In the genomic region with DNA sequence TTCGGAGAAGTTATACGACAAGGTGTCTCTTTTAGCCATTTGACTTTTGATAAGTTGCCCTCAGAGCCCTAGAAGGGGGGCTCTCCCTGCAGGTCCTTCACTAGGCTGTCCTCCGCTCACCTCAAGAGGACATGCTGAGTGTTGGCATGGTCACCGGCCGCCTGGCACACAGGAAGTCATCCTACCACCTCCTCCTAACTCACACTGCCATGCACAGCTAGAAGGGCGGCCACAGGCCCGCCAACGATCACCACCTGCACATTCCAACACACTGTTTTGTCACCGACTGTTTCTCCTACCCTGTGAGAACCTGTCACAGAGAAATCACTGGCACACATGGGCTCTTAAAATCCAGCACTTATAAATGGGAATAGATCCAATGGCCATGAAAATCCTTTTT, we compare ENCODE assay signal across 16 mouse cellular contexts.
DNase-seq lines count a peak whose midpoint lies in the region; ATAC-seq lines count a peak whose summit lies in the region.
"Had no signal": no experiment of that assay in that cellular context is flagged by ENCODE, and none has a peak within 500 bp of the region (broad histone marks: within the 10 kb centered on the region; RNA-seq: fewer than 3 reads in every experiment).

No protein-coding gene starts in this region.

- peaks cover 4% of the 10 kb centered on the region; the same call in 1 of the 2 replicates for H3K27me3 ChIP-seq in heart, embryonic 14.5 days (ENCODE audit: control insufficient read depth, insufficient read depth, low read length)
- no peaks in the 10 kb centered on the region for H3K27me3 ChIP-seq in kidney, embryonic 16.5 days (ENCODE audit: insufficient read depth, low read length)

- no peaks in the 10 kb centered on the region for H3K9me3 ChIP-seq in heart, embryonic 14.5 days (ENCODE audit: control insufficient read depth, low read length)
- no peaks in the 10 kb centered on the region for H3K9me3 ChIP-seq in kidney, embryonic 16.5 days (ENCODE audit: low read length)
- H3K9me3 ChIP-seq: embryonic facial prominence, embryonic 10.5 days; limb, embryonic 15.5 days had no signal

- ATAC-seq in heart, embryonic 14.5 days (ENCODE audit: insufficient number of reproducible peaks, insufficient read depth, low FRiP score, low read depth), result peak; percentile 31; the same call in 1 of the 2 replicates
- 0 out of 2 replicates have a peak, but pooled peaks have one; percentile 27 for ATAC-seq in kidney, embryonic 16.5 days (ENCODE audit: low FRiP score, low TSS enrichment)

- 48% methylated on average over 9 of the region's 9 CpGs for WGBS in heart, embryonic 14.5 days
- WGBS in kidney, embryonic 16.5 days, result 65% methylated on average over 9 of the region's 9 CpGs

- peaks cover 14 to 15% of the 10 kb centered on the region in 2 experiments for H3K4me1 ChIP-seq in heart, embryonic 14.5 days (ENCODE audit: control insufficient read depth in 2 of 2, insufficient read depth in 2 of 2, low read length in 2 of 2)
- peaks cover 15% of the 10 kb centered on the region for H3K4me1 ChIP-seq in kidney, embryonic 16.5 days (ENCODE audit: insufficient read depth, low read length)

- H3K4me3 ChIP-seq in heart, embryonic 14.5 days (ENCODE audit: control insufficient read depth in 1 of 2, insufficient read depth in 1 of 2, low read depth in 1 of 2, low read length in 2 of 2), result no peak overlapping the region
- no peak overlapping the region for H3K4me3 ChIP-seq in kidney, embryonic 16.5 days (ENCODE audit: low read length)
- H3K4me3 ChIP-seq: embryonic facial prominence, embryonic 10.5 days; heart, adult 2 months; limb, embryonic 15.5 days had no signal

- no peaks in the 10 kb centered on the region for H3K36me3 ChIP-seq in heart, embryonic 14.5 days (ENCODE audit: control insufficient read depth, insufficient read depth, low read length)
- H3K36me3 ChIP-seq in kidney, embryonic 16.5 days (ENCODE audit: insufficient read depth, low read length), result no peaks in the 10 kb centered on the region
- H3K36me3 ChIP-seq: embryonic facial prominence, embryonic 10.5 days; limb, embryonic 15.5 days had no signal

- DNase-seq in heart, postnatal 25 days (ENCODE audit: low spot score), result no peak
- no peak for DNase-seq in kidney, postnatal 4 days
- peak; percentile 81 for DNase-seq in brain, adult 2 months (ENCODE audit: low read depth, low spot score)
- DNase-seq in cerebellum, adult 8-10 months, result peak; percentile 60
- no peak for DNase-seq in spleen, postnatal 10 days (ENCODE audit: low spot score in 2 of 2)
- DNase-seq in Muller cell, postnatal 12 days (ENCODE audit: inconsistent ontology term), result no peak
- DNase-seq: adrenal gland, postnatal 14 days; heart, adult 2 months; kidney, postnatal 14 days; layer of hippocampus, postnatal 36 days; lung, adult 2 months; right cerebral cortex, postnatal 14 days had no signal

- no peak overlapping the region for H3K4me2 ChIP-seq in heart, embryonic 14.5 days (ENCODE audit: low read length)
- no peak overlapping the region for H3K4me2 ChIP-seq in kidney, embryonic 16.5 days (replicated peaks; ENCODE audit: low read depth, low read length)
- H3K4me2 ChIP-seq: limb, embryonic 15.5 days had no signal

- intact Hi-C loops in heart, postnatal 25 days (cut with DNase I), result no loop called here

- no peak overlapping the region for H3K9ac ChIP-seq in heart, embryonic 14.5 days (ENCODE audit: low read length)
- no peak overlapping the region for H3K9ac ChIP-seq in kidney, embryonic 16.5 days (replicated peaks; ENCODE audit: low read length)
- H3K9ac ChIP-seq: limb, embryonic 15.5 days had no signal

- H3K27ac ChIP-seq in heart, embryonic 14.5 days (replicated peaks in 1 of 2; ENCODE audit: control insufficient read depth in 1 of 2, insufficient read depth in 1 of 2, low read depth in 2 of 2, low read length in 2 of 2), result no peak overlapping the region
- no peak overlapping the region for H3K27ac ChIP-seq in kidney, embryonic 16.5 days (ENCODE audit: low read length)
- H3K27ac ChIP-seq: embryonic facial prominence, embryonic 10.5 days; heart, adult 2 months; limb, embryonic 15.5 days had no signal

Comparison
In these comparisons a context has a peak if more than half of its experiments do, and no peak if none do; other contexts are left out.
1. DNase-seq: peak in brain, adult 2 months (single experiment) and cerebellum, adult 8-10 months (single experiment); none in heart, postnatal 25 days (single experiment), kidney, postnatal 4 days (0 of 2), spleen, postnatal 10 days (0 of 2) and Muller cell, postnatal 12 days (single experiment).